Mouse (Mus musculus) left cerebral cortex, postnatal 36 days (tissue): ENCODE measurements around the gene Aven. TPM values are rescaled to one million over a fixed set of nuclear protein-coding genes. Genes with fewer than 3 reads are reported as not detected.

Experiments
- DNase-seq, 2 experiments: peaks; one replicate each; pipeline ENCODE4 v3.0.0; 2021 to 2022; ENCODE audit warnings: low spot score in 2 of 2, mixed read lengths in 1 of 2
- intact Hi-C: fragments of 180-260 bp; cut with DNase I; formaldehyde crosslinking; loops from one replicate; pipeline ENCODE4 v1.15.1; 2025
- total RNA-seq, 2 experiments: library from RNA; stranded (reverse); gene quantifications; 2 replicates each; pipeline ENCODE4 v1.2.3; 2021

The Aven gene
- total RNA-seq, 2 experiments from 2014 or later, result 11.1 to 12.6 TPM

- DNase-seq, result no peak
- intact Hi-C loops, result loop anchor here (10.0 kb wide), 1 partner anchor 772 kb away; no protein-coding TSS in a partner anchor
Observed at GRCm38 (mm10) chr2:112532812-112533496, 40.2 kb downstream of the Aven start.

- intact Hi-C loops, result loop anchor here (5.0 to 10.0 kb wide), 2 partner anchors 233 to 770 kb away; no protein-coding TSS in a partner anchor
- no peak for DNase-seq
Observed at GRCm38 (mm10) chr2:112534677-112535222, 42.0 kb downstream of the Aven start.

GRCm38 (mm10) chr2:112538783-112539182 is 46.0 kb downstream of the Aven start:
- no peak for DNase-seq

GRCm38 (mm10) chr2:112541695-112542285 is 49.0 kb downstream of the Aven start:
- intact Hi-C loops, result no loop called here
- peak; percentile 11 to 12 for DNase-seq

More at GRCm38 (mm10) chr2:112538783-112539182, 46.0 kb downstream of the Aven start:
- intact Hi-C loops, result loop anchor here (5.0 to 10.0 kb wide), 2 partner anchors 229 to 766 kb away; no protein-coding TSS in a partner anchor

GRCm38 (mm10) chr2:112556527-112556926 is 63.8 kb downstream of the Aven start:
- intact Hi-C loops, result no loop called here
- no peak for DNase-seq

- DNase-seq, result no peak
- intact Hi-C loops, result no loop called here
Observed at GRCm38 (mm10) chr2:112557453-112557852, 64.7 kb downstream of the Aven start.

GRCm38 (mm10) chr2:112561549-112561948 is 68.8 kb downstream of the Aven start:
- intact Hi-C loops, result no loop called here
- DNase-seq, result no peak

GRCm38 (mm10) chr2:112565060-112565459 is 72.3 kb downstream of the Aven start:
- intact Hi-C loops, result no loop called here
- no peak for DNase-seq

GRCm38 (mm10) chr2:112566290-112567085 is 73.7 kb downstream of the Aven start:
- intact Hi-C loops, result no loop called here
- no peak for DNase-seq

- intact Hi-C loops, result no loop called here
- DNase-seq, result no peak
Observed at GRCm38 (mm10) chr2:112567786-112568185, 75.0 kb downstream of the Aven start.

- no peak for DNase-seq
Observed at GRCm38 (mm10) chr2:112590985-112591384, 98.2 kb downstream of the Aven start.

GRCm38 (mm10) chr2:112591451-112591871 is 98.7 kb downstream of the Aven start:
- DNase-seq, result peak in 1 of 2 experiments; percentile 26
- intact Hi-C loops, result no loop called here

More at GRCm38 (mm10) chr2:112590985-112591384, 98.2 kb downstream of the Aven start:
- intact Hi-C loops, result no loop called here

- intact Hi-C loops, result no loop called here
- no peak for DNase-seq
Observed at GRCm38 (mm10) chr2:112593322-112593721, 100.6 kb downstream of the Aven start.

- intact Hi-C loops, result no loop called here
- DNase-seq, result no peak
Observed at GRCm38 (mm10) chr2:112593781-112594180, 101.0 kb downstream of the Aven start.

GRCm38 (mm10) chr2:112595807-112596206 is 103.0 kb downstream of the Aven start:
- no peak for DNase-seq
- intact Hi-C loops, result no loop called here

- intact Hi-C loops, result no loop called here
- DNase-seq, result no peak
Observed at GRCm38 (mm10) chr2:112596415-112596814, 103.7 kb downstream of the Aven start.

GRCm38 (mm10) chr2:112597064-112597463 is 104.3 kb downstream of the Aven start:
- DNase-seq, result no peak
- intact Hi-C loops, result no loop called here

- intact Hi-C loops, result no loop called here
- no peak for DNase-seq
Observed at GRCm38 (mm10) chr2:112600222-112600621, 107.5 kb downstream of the Aven start.

- DNase-seq, result peak in 1 of 2 experiments; percentile 23
- intact Hi-C loops, result no loop called here
Observed at GRCm38 (mm10) chr2:112602487-112602886, 109.7 kb downstream of the Aven start.

- intact Hi-C loops, result no loop called here
- DNase-seq, result no peak
Observed at GRCm38 (mm10) chr2:112606536-112606935, 113.8 kb downstream of the Aven start.
